8 mouse cellular contexts compared by ENCODE assay signal in the genomic region with DNA sequence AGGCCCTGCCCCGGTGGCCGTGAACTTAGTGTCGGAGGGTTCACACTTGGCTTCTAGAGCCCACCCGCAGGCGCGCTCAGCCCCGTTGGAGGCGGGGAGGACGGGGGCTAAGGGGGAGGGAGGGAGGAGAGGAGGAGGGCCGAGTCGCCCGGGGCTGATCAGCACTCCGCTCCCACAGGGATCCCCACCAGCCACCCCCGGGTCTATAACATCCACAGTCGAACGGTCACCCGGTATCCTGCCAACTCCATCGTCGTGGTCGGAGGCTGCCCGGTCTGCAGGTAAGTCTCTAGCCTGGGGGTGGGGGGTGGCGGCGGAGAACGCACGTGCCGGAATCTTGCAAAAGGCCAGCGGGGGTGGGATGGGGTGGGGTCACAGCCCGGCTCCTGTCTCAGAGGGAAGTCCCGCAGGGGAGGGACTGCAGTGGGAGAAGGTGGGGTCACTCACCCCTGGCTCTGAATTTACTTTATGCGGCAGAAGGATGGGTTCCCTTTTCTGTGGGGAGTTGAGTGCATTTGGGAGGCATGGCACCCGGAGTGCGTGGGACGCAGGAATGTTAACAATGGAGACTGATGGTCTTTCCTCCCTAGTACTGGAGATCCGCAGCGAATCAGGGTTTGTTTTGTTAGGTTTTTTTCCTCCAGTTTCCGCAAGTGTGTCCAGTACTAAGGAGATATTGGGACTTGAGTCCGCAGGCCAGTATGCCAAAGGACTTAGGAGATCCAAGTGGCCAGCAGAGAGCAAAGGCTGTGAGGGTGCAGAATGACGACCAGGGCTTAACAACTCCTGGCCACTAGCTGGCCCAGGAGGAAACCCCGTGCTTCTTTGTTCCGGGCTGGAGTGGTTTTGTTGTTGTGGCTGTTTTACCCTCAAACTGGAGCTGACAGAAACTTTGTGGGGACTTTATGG. TPM values are rescaled to one million over a fixed set of nuclear protein-coding genes. Genes with fewer than 3 reads are reported as not detected.
DNase-seq lines count a peak whose midpoint lies in the region; ATAC-seq and TF ChIP-seq lines count a peak whose summit lies in the region.

No protein-coding gene starts in this region.

- no peaks in the 10 kb centered on the region for H3K36me3 ChIP-seq in forebrain, postnatal 0 days (ENCODE audit: insufficient read depth)
- H3K36me3 ChIP-seq in hindbrain, embryonic 11.5 days (ENCODE audit: control insufficient read depth, insufficient read depth, low read length), result no peaks in the 10 kb centered on the region
- peaks cover 38% of the 10 kb centered on the region for H3K36me3 ChIP-seq in megakaryocyte, embryonic 14.5 days (replicated peaks; ENCODE audit: low read length)

- H3K9me3 ChIP-seq in forebrain, postnatal 0 days (ENCODE audit: low read length), result no peaks in the 10 kb centered on the region
- no peaks in the 10 kb centered on the region for H3K9me3 ChIP-seq in hindbrain, embryonic 11.5 days (ENCODE audit: control insufficient read depth, low read length)
- no peaks in the 10 kb centered on the region for H3K9me3 ChIP-seq in megakaryocyte, embryonic 14.5 days

- TF ChIP-seq CTCF in forebrain, postnatal 0 days (IDR thresholded peaks at IDR 0.05; ENCODE audit: low read depth), result no peak

- ATAC-seq in forebrain, postnatal 0 days, result peak; percentile 74
- peak; percentile 31 for ATAC-seq in hindbrain, embryonic 11.5 days (ENCODE audit: low FRiP score)

- H3K4me2 ChIP-seq in forebrain, postnatal 0 days (ENCODE audit: low read depth), result peak overlapping the region; percentile 73
- peak overlapping the region; percentile 76 for H3K4me2 ChIP-seq in hindbrain, embryonic 11.5 days (replicated peaks; ENCODE audit: low read depth, low read length)

- H3K4me1 ChIP-seq in forebrain, postnatal 0 days (ENCODE audit: insufficient read depth), result peaks cover 36% of the 10 kb centered on the region
- peaks cover 16% of the 10 kb centered on the region for H3K4me1 ChIP-seq in hindbrain, embryonic 11.5 days (replicated peaks; ENCODE audit: control insufficient read depth, insufficient read depth, low read length)
- peaks cover 73% of the 10 kb centered on the region for H3K4me1 ChIP-seq in megakaryocyte, embryonic 14.5 days

- intact Hi-C loops in left cerebral cortex, postnatal 25 days (cut with DNase I), result loop anchor here (2.0 kb wide), 1 partner anchor 33 kb away; a partner anchor contains a TSS

- peak overlapping the region; percentile 93 for H3K9ac ChIP-seq in forebrain, postnatal 0 days
- H3K9ac ChIP-seq in hindbrain, embryonic 11.5 days (ENCODE audit: low read depth, low read length), result peak overlapping the region; percentile 89

- H3K27ac ChIP-seq in forebrain, postnatal 0 days (ENCODE audit: low read depth, low read length), result peak overlapping the region; percentile 89
- peak overlapping the region; percentile 83 for H3K27ac ChIP-seq in hindbrain, embryonic 11.5 days (ENCODE audit: low read depth, low read length)

- H3K27me3 ChIP-seq in forebrain, postnatal 0 days (ENCODE audit: insufficient read depth, low read length), result no peaks in the 10 kb centered on the region
- no peaks in the 10 kb centered on the region for H3K27me3 ChIP-seq in hindbrain, embryonic 11.5 days (ENCODE audit: control insufficient read depth, insufficient read depth, low read length)
- H3K27me3 ChIP-seq in megakaryocyte, embryonic 14.5 days (replicated peaks), result no peaks in the 10 kb centered on the region

- DNase-seq in MN1 (ENCODE audit: low spot score), result peak; percentile 63
- peak; percentile 69 for DNase-seq in cerebellum, adult 11-12 months
- DNase-seq in forebrain, postnatal 0 days, result peak; percentile 65
- peak; percentile 75 for DNase-seq in hindbrain, embryonic 11.5 days (ENCODE audit: low spot score)
- DNase-seq in left cerebral cortex, postnatal 25 days (ENCODE audit: low spot score in 2 of 2), result peak; percentile 57 to 61
- DNase-seq in retina, postnatal 7 days (ENCODE audit: low read depth, low spot score), result peak; percentile 35
- DNase-seq in urinary bladder, postnatal 25 days (ENCODE audit: low spot score), result peak; percentile 44

- peak overlapping the region; percentile 84 for H3K4me3 ChIP-seq in forebrain, postnatal 0 days (ENCODE audit: low read depth, low read length)
- H3K4me3 ChIP-seq in hindbrain, embryonic 11.5 days (ENCODE audit: low read depth, low read length), result peak overlapping the region; percentile 98
- peak overlapping the region; percentile 95 for H3K4me3 ChIP-seq in megakaryocyte, embryonic 14.5 days (replicated peaks)

- under 1% methylated on average over 37 of the region's 40 CpGs for WGBS in forebrain, postnatal 0 days
- under 1% methylated on average over 39 of the region's 40 CpGs for WGBS in hindbrain, embryonic 11.5 days

RNA-seq across cellular contexts. Expression of a gene that starts 11.6 kb away (rescaled TPM):
- 17.6 and 26.5 TPM in 2 replicates for total RNA-seq in forebrain, postnatal 0 days (2014; rRNA removed)
- polyA plus RNA-seq in forebrain, postnatal 0 days (2015; fragmentation: Nextera tagmentation; extraction: Ambion mirVana), result 138 and 151 TPM in 2 replicates
- 125 and 126 TPM in 2 replicates for polyA plus RNA-seq in hindbrain, embryonic 11.5 days (2014; fragmentation: Nextera tagmentation; extraction: Ambion mirVana)
- total RNA-seq in left cerebral cortex, postnatal 25 days (2021), result 10 to 100 TPM; 64.0 to 65.8 TPM
- polyA plus RNA-seq in megakaryocyte, embryonic 14.5 days (2012; ENCODE audit: insufficient read depth, low replicate concordance), result 100 and 157 TPM in 2 replicates

RNA-seq across cellular contexts. Expression of a gene that starts 32.5 kb away (rescaled TPM):
- total RNA-seq in forebrain, postnatal 0 days (2014; rRNA removed), result 55.9 and 57.7 TPM in 2 replicates
- 25.5 and 32.7 TPM in 2 replicates for polyA plus RNA-seq in forebrain, postnatal 0 days (2015; fragmentation: Nextera tagmentation; extraction: Ambion mirVana)
- polyA plus RNA-seq in hindbrain, embryonic 11.5 days (2014; fragmentation: Nextera tagmentation; extraction: Ambion mirVana), result 13.3 and 16.6 TPM in 2 replicates
- total RNA-seq in left cerebral cortex, postnatal 25 days (2021), result 10 to 100 TPM; 86.6 to 87.7 TPM
- 2.8 and 13.2 TPM in 2 replicates for polyA plus RNA-seq in megakaryocyte, embryonic 14.5 days (2012; ENCODE audit: insufficient read depth, low replicate concordance)

Comparison
In these comparisons a context has a peak if more than half of its experiments do, and no peak if none do; other contexts are left out.
1. Peak in every context shown above with its lines: DNase-seq, ATAC-seq, H3K4me3 ChIP-seq and H3K27ac ChIP-seq.